Mouse (Mus musculus) intestine, embryonic 14.5 days (tissue): ENCODE measurements at regions not wholly inside any gene's neighbourhood (a gene's known extent, or its start where the extent isn't known, plus 50 kb on each side); places are given as distances from the start of the nearest gene placed in this dataset.

Experiments
- ATAC-seq: fragments of 200-750 bp; cut with Nextera tagmentation; replicated peaks from 2 replicates; pipeline ENCODE4 v1.8.0; 2017; ENCODE audit warnings: low read depth, moderate number of reproducible peaks, moderate TSS enrichment, moderate library complexity; ENCODE audit not compliant: low FRiP score, low TSS enrichment
- DNase-seq: peaks from one replicate; pipeline ENCODE4 v3.0.0-alpha.2; 2018; ENCODE audit warnings: low spot score
- H3K27ac ChIP-seq: fragments of 300-500 bp; sonication (generic); 2 replicates; pipeline ENCODE4 v1.5.1; 2014; ENCODE audit warnings: low read depth, mild to moderate bottlenecking, control low read depth
- H3K27me3 ChIP-seq: fragments of 300-500 bp; sonication (generic); replicated peaks from 2 replicates; pipeline ENCODE4 v1.6.1; 2014; ENCODE audit warnings: low read length, control low read depth; ENCODE audit not compliant: control insufficient read depth, insufficient read depth
- H3K36me3 ChIP-seq: fragments of 300-500 bp; sonication (generic); 2 replicates; pipeline ENCODE4 v1.6.1; 2014; ENCODE audit warnings: low read length, control low read depth; ENCODE audit not compliant: control insufficient read depth, insufficient read depth
- H3K4me1 ChIP-seq: fragments of 300-500 bp; sonication (generic); replicated peaks from 2 replicates; pipeline ENCODE4 v1.6.1; 2014; ENCODE audit warnings: low read length, control low read depth, mixed read lengths; ENCODE audit not compliant: control insufficient read depth, insufficient read depth
- H3K4me2 ChIP-seq: fragments of 300-500 bp; sonication (generic); 2 replicates; pipeline ENCODE4 v1.6.1; 2014; ENCODE audit warnings: low read length
- H3K4me3 ChIP-seq: fragments of 300-500 bp; sonication (generic); 2 replicates; pipeline ENCODE4 v1.5.1; 2014; ENCODE audit warnings: low read depth, low read length, control low read depth, mixed read lengths
- H3K9ac ChIP-seq: fragments of 300-500 bp; sonication (generic); 2 replicates; pipeline ENCODE4 v1.6.1; 2014; ENCODE audit warnings: mild to moderate bottlenecking, low read length
- H3K9me3 ChIP-seq: fragments of 300-500 bp; sonication (generic); 2 replicates; pipeline ENCODE4 v1.6.1; 2016; ENCODE audit warnings: low read length, control low read depth; ENCODE audit not compliant: control insufficient read depth
- WGBS: fragments of 180-500 bp; shearing (Covaris S2); extraction: QIAGEN DNeasy Blood & Tissue Kit; methylation state at CpG from one replicate; pipeline ENCODE4 v1.1.7; 2014; 5-methylcytosine and 5-hydroxymethylcytosine counted together

GRCm38 (mm10) chr2:83224018-83224417 lies 280.6 kb downstream of the Fsip2 start:
- no peaks in the 10 kb centered on the region for H3K9me3 ChIP-seq
- H3K9ac ChIP-seq = no peak overlapping the region
- DNase-seq (no peak), ATAC-seq (no peak)
- H3K4me3 ChIP-seq = no peak overlapping the region
- H3K4me2 ChIP-seq = no peak overlapping the region
- H3K27ac ChIP-seq = no peak overlapping the region
- 76% methylated on average over 2 of the region's 2 CpGs for WGBS
- H3K4me1 ChIP-seq = no peaks in the 10 kb centered on the region
- H3K36me3 ChIP-seq = no peaks in the 10 kb centered on the region
- H3K27me3 ChIP-seq = no peaks in the 10 kb centered on the region

- ATAC-seq (no peak), DNase-seq (no peak)
- H3K9ac ChIP-seq = no peak overlapping the region
- no peaks in the 10 kb centered on the region for H3K36me3 ChIP-seq
- no peaks in the 10 kb centered on the region for H3K27me3 ChIP-seq
- 84% methylated on average over 5 of the region's 5 CpGs for WGBS
- H3K9me3 ChIP-seq = no peaks in the 10 kb centered on the region
- no peak overlapping the region for H3K27ac ChIP-seq
- no peak overlapping the region for H3K4me2 ChIP-seq
- H3K4me1 ChIP-seq = no peaks in the 10 kb centered on the region
- H3K4me3 ChIP-seq = no peak overlapping the region
Measured at GRCm38 (mm10) chr2:83226198-83226597, 282.8 kb downstream of the Fsip2 start.

- Histone ChIP-seq H3K36me3 (no peaks in the 10 kb centered on the region), H3K4me2 (no peak overlapping the region), H3K9ac (no peak overlapping the region), H3K4me1 (no peaks in the 10 kb centered on the region), H3K9me3 (no peaks in the 10 kb centered on the region), H3K27ac (no peak overlapping the region), H3K27me3 (no peaks in the 10 kb centered on the region), H3K4me3 (no peak overlapping the region)
- ATAC-seq (peak; percentile 62), DNase-seq (no peak)
- WGBS = 17% methylated on average over 6 of the region's 6 CpGs
Measured at GRCm38 (mm10) chr2:83251173-83252101, 308.0 kb downstream of the Fsip2 start.

GRCm38 (mm10) chr2:83256811-83257321 lies 313.4 kb downstream of the Fsip2 start:
- Histone ChIP-seq H3K36me3 (no peaks in the 10 kb centered on the region), H3K4me3 (no peak overlapping the region), H3K27me3 (no peaks in the 10 kb centered on the region), H3K4me2 (no peak overlapping the region), H3K27ac (no peak overlapping the region), H3K4me1 (no peaks in the 10 kb centered on the region), H3K9ac (no peak overlapping the region), H3K9me3 (no peaks in the 10 kb centered on the region)
- no peak for ATAC-seq
- no peak for DNase-seq
- 73% methylated on average over 2 of the region's 2 CpGs for WGBS

- Histone ChIP-seq H3K36me3 (no peaks in the 10 kb centered on the region), H3K27me3 (no peaks in the 10 kb centered on the region), H3K9ac (no peak overlapping the region), H3K4me1 (no peaks in the 10 kb centered on the region), H3K9me3 (no peaks in the 10 kb centered on the region), H3K27ac (no peak overlapping the region), H3K4me3 (no peak overlapping the region), H3K4me2 (no peak overlapping the region)
- DNase-seq (no peak), ATAC-seq (no peak)
- WGBS = 62% methylated on average over 3 of the region's 3 CpGs
Measured at GRCm38 (mm10) chr2:83258613-83259012, 315.2 kb downstream of the Fsip2 start.

GRCm38 (mm10) chr2:83303515-83303914 lies 340.7 kb upstream of the Zc3h15 start:
- Histone ChIP-seq H3K9me3 (no peaks in the 10 kb centered on the region), H3K9ac (no peak overlapping the region), H3K36me3 (no peaks in the 10 kb centered on the region), H3K27me3 (no peaks in the 10 kb centered on the region), H3K4me3 (no peak overlapping the region), H3K4me1 (no peaks in the 10 kb centered on the region), H3K4me2 (no peak overlapping the region), H3K27ac (no peak overlapping the region)
- DNase-seq (no peak), ATAC-seq (no peak)
- 68% methylated on average over 8 of the region's 8 CpGs for WGBS

- Histone ChIP-seq H3K4me3 (no peak overlapping the region), H3K4me2 (no peak overlapping the region), H3K4me1 (no peaks in the 10 kb centered on the region), H3K9ac (no peak overlapping the region), H3K27me3 (no peaks in the 10 kb centered on the region), H3K36me3 (no peaks in the 10 kb centered on the region), H3K9me3 (no peaks in the 10 kb centered on the region), H3K27ac (no peak overlapping the region)
- DNase-seq = no peak
- 47% methylated on average over 5 of the region's 5 CpGs for WGBS
- no peak for ATAC-seq
Measured at GRCm38 (mm10) chr2:83332056-83332769, 312.0 kb upstream of the Zc3h15 start.

GRCm38 (mm10) chr2:83332770-83333157 lies 311.5 kb upstream of the Zc3h15 start:
- Histone ChIP-seq H3K27ac (no peak overlapping the region), H3K36me3 (no peaks in the 10 kb centered on the region), H3K9me3 (no peaks in the 10 kb centered on the region), H3K4me1 (no peaks in the 10 kb centered on the region), H3K9ac (no peak overlapping the region), H3K4me3 (no peak overlapping the region), H3K27me3 (no peaks in the 10 kb centered on the region), H3K4me2 (no peak overlapping the region)
- no peak for DNase-seq
- peak; percentile 58 for ATAC-seq
- 24% methylated on average over 5 of the region's 5 CpGs for WGBS
